Mouse (Mus musculus) limb, embryonic 14.5 days (tissue): ENCODE data around the gene Med13l. TPM values are rescaled to one million over a fixed set of nuclear protein-coding genes. Genes with fewer than 3 reads are reported as not detected.

ENCODE experiments used
- ATAC-seq: fragments of 200-750 bp; cut with Nextera tagmentation; 2 replicates; pipeline ENCODE4 v1.8.0; 2017; ENCODE audit warnings: low read depth, moderate number of reproducible peaks, moderate TSS enrichment; ENCODE audit not compliant: low FRiP score
- DNase-seq: peaks from one replicate; pipeline ENCODE4 v3.0.0-alpha.2; 2015; ENCODE audit warnings: low spot score
- H3K27ac ChIP-seq: fragments of 300-500 bp; sonication (generic); replicated peaks from 2 replicates; pipeline ENCODE4 v1.5.1; 2014; ENCODE audit warnings: low read depth, mild to moderate bottlenecking, low read length, moderate library complexity, mixed read lengths
- H3K27me3 ChIP-seq: fragments of 300-500 bp; sonication (generic); 2 replicates; pipeline ENCODE4 v1.6.1; 2014; ENCODE audit warnings: low read length, mixed read lengths; ENCODE audit not compliant: control insufficient read depth, insufficient read depth
- H3K36me3 ChIP-seq: fragments of 300-500 bp; sonication (generic); 2 replicates; pipeline ENCODE4 v1.6.1; 2014; ENCODE audit warnings: mild to moderate bottlenecking, low read length, moderate library complexity, mixed read lengths; ENCODE audit not compliant: control insufficient read depth, insufficient read depth
- H3K4me1 ChIP-seq: fragments of 300-500 bp; sonication (generic); 2 replicates; pipeline ENCODE4 v1.6.1; 2014; ENCODE audit warnings: antibody characterized with exemption, low read length, mixed read lengths; ENCODE audit not compliant: control insufficient read depth, insufficient read depth
- H3K4me2 ChIP-seq: fragments of 300-500 bp; sonication (generic); replicated peaks from 2 replicates; pipeline ENCODE4 v1.6.1; 2014; ENCODE audit warnings: low read depth, mild to moderate bottlenecking, low read length, moderate library complexity; ENCODE audit not compliant: severe bottlenecking
- H3K4me3 ChIP-seq: fragments of 300-500 bp; sonication (generic); replicated peaks from 2 replicates; pipeline ENCODE4 v1.5.1; 2014; ENCODE audit warnings: low read length
- H3K9ac ChIP-seq: fragments of 300-500 bp; sonication (generic); 2 replicates; pipeline ENCODE4 v1.6.1; 2014; ENCODE audit warnings: mild to moderate bottlenecking, low read depth, low read length, moderate library complexity; ENCODE audit not compliant: severe bottlenecking
- H3K9me3 ChIP-seq: fragments of 300-500 bp; sonication (generic); 2 replicates; pipeline ENCODE4 v1.6.1; 2016; ENCODE audit warnings: low read length; ENCODE audit not compliant: control insufficient read depth
- POLR2A ChIP-seq: fragments of 200-500 bp; IDR thresholded peaks from 2 replicates; pipeline ENCODE4 v1.8.0; 2012; ENCODE audit warnings: inconsistent platforms, mild to moderate bottlenecking, moderate library complexity, borderline replicate concordance; ENCODE audit not compliant: insufficient read depth, insufficient read length; ENCODE audit errors: extremely low read depth
- WGBS: fragments of 180-500 bp; shearing (Covaris S2); extraction: QIAGEN DNeasy Blood & Tissue Kit; methylation state at CpG from one replicate; pipeline ENCODE4 v1.1.7; 2014; 5-methylcytosine and 5-hydroxymethylcytosine counted together
- polyA plus RNA-seq, 2 experiments: library from polyadenylated mRNA; depleted of rRNA in 1 of 2; stranded (reverse) in 1 of 2; unstranded in 1 of 2; fragments of >200 nt; fragmentation: Nextera tagmentation in 1 of 2; extraction: Ambion mirVana in 1 of 2; gene quantifications; 2 replicates each; pipeline versions ENCODE4 v1.2.1 to v1.2.3; 2012 to 2014

Gene Med13l
- polyA plus RNA-seq, 2 experiments: 17.8 to 19.8 TPM

- Histone ChIP-seq H3K4me3 (no peak overlapping the region), H3K4me1 (peaks cover 16% of the 10 kb centered on the region), H3K4me2 (no peak overlapping the region), H3K9me3 (no peaks in the 10 kb centered on the region), H3K9ac (no peak overlapping the region), H3K27me3 (no peaks in the 10 kb centered on the region), H3K36me3 (peaks cover 18% of the 10 kb centered on the region), H3K27ac (no peak overlapping the region)
- no peak for TF ChIP-seq POLR2A
- WGBS: 73% methylated on average over 6 of the region's 6 CpGs
- DNase-seq: no peak
- no peak for ATAC-seq
These were observed 157.6 kb downstream of the Med13l start for GRCm38 (mm10) chr5:118718070-118718469.

- Histone ChIP-seq H3K4me2 (no peak overlapping the region), H3K36me3 (peaks cover 44% of the 10 kb centered on the region), H3K27ac (no peak overlapping the region), H3K9ac (no peak overlapping the region), H3K4me3 (no peak overlapping the region), H3K9me3 (no peaks in the 10 kb centered on the region), H3K4me1 (peaks cover 7% of the 10 kb centered on the region), H3K27me3 (no peaks in the 10 kb centered on the region)
- WGBS: 81% methylated on average over 12 of the region's 12 CpGs
- TF ChIP-seq POLR2A: no peak
- ATAC-seq (no peak), DNase-seq (no peak)
These were observed 160.9 kb downstream of the Med13l start for GRCm38 (mm10) chr5:118721416-118721815.

GRCm38 (mm10) chr5:118721848-118722247 is 161.4 kb downstream of the Med13l start:
- H3K4me1 ChIP-seq: peaks cover 4% of the 10 kb centered on the region
- H3K4me2 ChIP-seq: no peak overlapping the region
- H3K9ac ChIP-seq: no peak overlapping the region
- no peaks in the 10 kb centered on the region for H3K27me3 ChIP-seq
- no peak for TF ChIP-seq POLR2A
- peaks cover 46% of the 10 kb centered on the region for H3K36me3 ChIP-seq
- no peak overlapping the region for H3K4me3 ChIP-seq
- DNase-seq: no peak
- WGBS: 95% methylated on average over 5 of the region's 5 CpGs
- H3K9me3 ChIP-seq: no peaks in the 10 kb centered on the region
- H3K27ac ChIP-seq: no peak overlapping the region
- no peak for ATAC-seq

DNA sequence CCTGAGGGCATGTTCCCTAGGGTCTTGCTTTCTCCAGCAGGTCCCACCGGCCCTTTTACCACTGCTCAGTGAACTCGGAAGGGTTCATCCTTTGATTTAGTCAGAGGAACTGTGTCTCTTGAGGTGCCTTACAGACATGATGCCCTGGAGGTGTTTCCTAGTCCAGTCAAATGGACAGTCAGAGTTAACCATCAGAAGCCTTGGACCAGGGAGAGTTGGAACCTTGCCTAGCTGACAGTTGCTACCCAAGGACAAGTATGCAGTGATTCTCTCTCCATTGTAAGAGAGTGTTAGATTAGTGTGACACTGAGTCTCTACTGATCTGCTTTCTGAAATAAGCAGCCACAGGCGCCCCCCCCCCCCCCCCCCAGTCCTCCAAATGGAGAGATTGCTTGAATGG is 162.0 kb downstream of the Med13l start:
- Histone ChIP-seq H3K9me3 (no peaks in the 10 kb centered on the region), H3K4me2 (no peak overlapping the region), H3K4me3 (no peak overlapping the region), H3K36me3 (peaks cover 52% of the 10 kb centered on the region), H3K9ac (no peak overlapping the region), H3K27ac (no peak overlapping the region), H3K27me3 (no peaks in the 10 kb centered on the region), H3K4me1 (peaks cover under 1% of the 10 kb centered on the region)
- TF ChIP-seq POLR2A: no peak
- 79% methylated on average over 3 of the region's 3 CpGs for WGBS
- no peak for DNase-seq
- ATAC-seq: no peak

DNA sequence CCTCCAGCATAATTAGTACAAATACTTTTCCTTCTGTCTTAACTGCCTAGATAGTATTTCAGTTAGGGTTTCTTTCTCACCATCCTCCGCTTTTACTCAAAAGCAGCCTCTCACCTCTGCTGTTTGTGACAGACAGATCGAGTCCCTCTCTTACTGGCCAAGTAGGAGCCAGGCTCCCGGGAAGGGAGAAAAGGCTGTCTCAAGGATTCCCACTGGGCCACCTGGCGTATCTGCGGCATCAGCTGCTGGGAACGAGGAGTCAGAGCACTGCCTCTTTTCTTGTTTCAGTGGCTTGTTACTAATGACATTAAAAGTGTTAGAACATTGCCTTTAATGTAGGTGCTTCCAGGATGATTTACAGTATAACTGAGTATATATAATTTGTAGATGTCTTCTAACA is 164.9 kb downstream of the Med13l start:
- H3K4me3 ChIP-seq: no peak overlapping the region
- ATAC-seq: no peak
- WGBS: 69% methylated on average over 6 of the region's 6 CpGs
- TF ChIP-seq POLR2A: no peak
- H3K4me2 ChIP-seq: no peak overlapping the region
- H3K27ac ChIP-seq: no peak overlapping the region
- H3K9me3 ChIP-seq: no peaks in the 10 kb centered on the region
- H3K27me3 ChIP-seq: no peaks in the 10 kb centered on the region
- peaks cover 82% of the 10 kb centered on the region for H3K36me3 ChIP-seq
- no peaks in the 10 kb centered on the region for H3K4me1 ChIP-seq
- H3K9ac ChIP-seq: no peak overlapping the region
- DNase-seq: no peak
